Mouse (Mus musculus) layer of hippocampus, postnatal 10 days (tissue): ENCODE results near the gene Eddm3b. TPM values are rescaled to one million over a fixed set of nuclear protein-coding genes. Genes with fewer than 3 reads are reported as not detected.
"Not testable (repeated sequence)": the region's sequence is repeated elsewhere in the genome, so short reads cannot be mapped to it uniquely, and the experiment has no call there.

ENCODE experiments used
- DNase-seq, 2 experiments: peaks; one replicate each; pipeline ENCODE4 v3.0.0; 2021; ENCODE audit warnings: low spot score in 2 of 2
- total RNA-seq, 2 experiments: library from RNA; stranded (reverse); gene quantifications; 2 replicates each; pipeline ENCODE4 v1.2.3; 2021

The Eddm3b gene
- total RNA-seq, 2 experiments from 2014 or later: not detected

- no peak for DNase-seq
These were observed 28.3 kb downstream of the Eddm3b start for GRCm38 (mm10) chr14:51142568-51142967.

- DNase-seq: peak; percentile 32 to 36
These were observed 29.1 kb downstream of the Eddm3b start for GRCm38 (mm10) chr14:51143287-51143686.

GRCm38 (mm10) chr14:51143937-51144336 lies 29.7 kb downstream of the Eddm3b start:
- DNase-seq: no peak

- DNase-seq: no peak
These were observed 30.2 kb downstream of the Eddm3b start for GRCm38 (mm10) chr14:51144451-51144850.

- DNase-seq: peak in 1 of 2 experiments; percentile 22
These were observed 31.3 kb downstream of the Eddm3b start for GRCm38 (mm10) chr14:51145521-51145920.

GRCm38 (mm10) chr14:51146685-51147084 lies 32.5 kb downstream of the Eddm3b start, which contains the start of gene Rnase1:
Gene Rnase1, minus strand, starts transcription at chr14:51146785.
- DNase-seq: no peak

GRCm38 (mm10) chr14:51148006-51148405 lies 33.8 kb downstream of the Eddm3b start:
- DNase-seq: no peak

GRCm38 (mm10) chr14:51149164-51149563 lies 34.9 kb downstream of the Eddm3b start:
- DNase-seq: no peak

- DNase-seq: no peak
These were observed 36.1 kb downstream of the Eddm3b start for GRCm38 (mm10) chr14:51150206-51150831.

GRCm38 (mm10) chr14:51152249-51152870 lies 38.1 kb downstream of the Eddm3b start:
- no peak for DNase-seq

- DNase-seq: no peak
These were observed 42.0 kb downstream of the Eddm3b start for GRCm38 (mm10) chr14:51156056-51156735.

- DNase-seq: no peak
These were observed 42.5 kb downstream of the Eddm3b start for GRCm38 (mm10) chr14:51156736-51157068.

GRCm38 (mm10) chr14:51157072-51157471 lies 42.8 kb downstream of the Eddm3b start:
- DNase-seq: no peak

- not testable (repeated sequence) for DNase-seq
These were observed 47.8 kb downstream of the Eddm3b start, which contains the start of gene Rnase2b for GRCm38 (mm10) chr14:51161976-51162375. Gene Rnase2b, plus strand, starts transcription at chr14:51162260.

GRCm38 (mm10) chr14:51163323-51163722 lies 49.1 kb downstream of the Eddm3b start:
- DNase-seq: not testable (repeated sequence)

- no peak for DNase-seq
These were observed 51.2 kb downstream of the Eddm3b start for GRCm38 (mm10) chr14:51165435-51165834.

- DNase-seq: no peak
These were observed 51.8 kb downstream of the Eddm3b start for GRCm38 (mm10) chr14:51166068-51166467.

Other genes starting within 250 kb of the Eddm3b start
- gene Tep1, start 243.9 kb upstream of the Eddm3b start, total RNA-seq: 1 to 10 TPM; 4.4 to 4.8 TPM
- gene Klhl33, start 216.9 kb upstream of the Eddm3b start, total RNA-seq: 1 to 10 TPM; 1.8 to 2.3 TPM
- gene Osgep, start 189.5 kb upstream of the Eddm3b start, total RNA-seq: 10 to 100 TPM; 33.9 to 40.2 TPM
- 10 to 100 TPM; 71.7 to 78.2 TPM for gene Apex1, start 189.5 kb upstream of the Eddm3b start, total RNA-seq
- 10 to 100 TPM; 72.7 to 85.3 TPM for gene Pip4p1, start 183.6 kb upstream of the Eddm3b start, total RNA-seq
- 10 to 100 TPM; 17.1 to 21.5 TPM for gene Pnp, start 183.3 kb upstream of the Eddm3b start, total RNA-seq
- gene Gm49342, start 169.9 kb upstream of the Eddm3b start, total RNA-seq: 10 to 100 TPM in 1 of 2 experiments, 1 to 10 TPM in 1; 9.2 to 11.1 TPM
- gene Pnp2, start 158.4 kb upstream of the Eddm3b start, total RNA-seq: 1 to 10 TPM; 1.0 to 1.7 TPM
- under 1 TPM in 1 of 2 experiments, not detected in 1; 0.22 TPM for gene Rnase10, start 106.7 kb upstream of the Eddm3b start, total RNA-seq
- not detected for gene Rnase9, start 72.6 kb upstream of the Eddm3b start, total RNA-seq
- not detected for gene Rnase11, start 64.3 kb upstream of the Eddm3b start, total RNA-seq
- not detected for gene Rnase12, start 56.8 kb upstream of the Eddm3b start, total RNA-seq
- gene Olfr750, start 40.0 kb upstream of the Eddm3b start, total RNA-seq: not detected
- 10 to 100 TPM; 16.2 to 17.8 TPM for gene Rnase4, start 23.3 kb upstream of the Eddm3b start, total RNA-seq
- gene Ang, start 23.3 kb upstream of the Eddm3b start, total RNA-seq: 1 to 10 TPM; 3.0 to 4.1 TPM
- gene Rnase6, start 9.5 kb downstream of the Eddm3b start, total RNA-seq: under 1 TPM; 0.31 to 0.34 TPM
- 1 to 10 TPM in 1 of 2 experiments, under 1 TPM in 1; 0.91 to 1.2 TPM for gene Rnase1, start 32.4 kb downstream of the Eddm3b start, total RNA-seq
- gene Rnase2b, start 47.8 kb downstream of the Eddm3b start, total RNA-seq: not detected
- gene Ang2, start 84.7 kb downstream of the Eddm3b start, total RNA-seq: not detected
- not detected for gene Ear14, start 89.0 kb downstream of the Eddm3b start, total RNA-seq
- gene Rnase2a, start 141.7 kb downstream of the Eddm3b start, total RNA-seq: not detected
- not detected for gene Gm7247, start 247.3 kb downstream of the Eddm3b start, total RNA-seq